Mouse (Mus musculus): ENCODE measurements around the gene Arid1b.

The Arid1b gene

GRCm38 (mm10) chr17:5057286-5057685 is 63.2 kb downstream of the Arid1b start:
- no peak for DNase-seq (ENCODE audit: low spot score)

- peak; percentile 71 for DNase-seq (ENCODE audit: low spot score)
Observed at GRCm38 (mm10) chr17:5057944-5058720, 64.0 kb downstream of the Arid1b start.

GRCm38 (mm10) chr17:5059092-5059601 is 65.0 kb downstream of the Arid1b start:
- DNase-seq (ENCODE audit: low spot score), result no peak

- no peak for DNase-seq (ENCODE audit: low spot score)
Observed at GRCm38 (mm10) chr17:5060515-5061084, 66.5 kb downstream of the Arid1b start.

GRCm38 (mm10) chr17:5061183-5061582 is 67.1 kb downstream of the Arid1b start:
- DNase-seq (ENCODE audit: low spot score), result no peak

DNA sequence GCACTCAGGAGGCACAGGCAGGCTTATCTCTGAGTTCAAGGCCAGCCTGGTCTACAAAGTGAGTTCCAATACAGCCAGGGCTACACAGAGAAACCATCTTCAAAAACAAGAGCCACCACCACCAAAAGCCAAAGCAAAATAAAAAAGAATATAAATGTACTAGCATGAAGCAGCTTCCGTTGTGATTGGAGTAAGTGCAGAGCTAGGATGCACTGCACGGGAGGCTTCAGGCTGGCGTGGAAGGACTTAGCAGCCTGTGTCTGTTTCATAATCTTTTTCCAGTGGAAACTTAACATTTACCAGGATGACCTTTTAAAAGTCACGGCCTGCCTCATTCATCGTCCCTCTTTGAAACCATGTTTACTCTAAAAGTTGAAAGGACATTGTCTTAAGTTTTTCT is 67.5 kb downstream of the Arid1b start:
- no peak for DNase-seq (ENCODE audit: low spot score)

GRCm38 (mm10) chr17:5063471-5064176 is 69.5 kb downstream of the Arid1b start:
- DNase-seq (ENCODE audit: low spot score), result no peak

- DNase-seq (ENCODE audit: low spot score), result no peak
Observed at GRCm38 (mm10) chr17:5064777-5065176, 70.6 kb downstream of the Arid1b start.

DNA sequence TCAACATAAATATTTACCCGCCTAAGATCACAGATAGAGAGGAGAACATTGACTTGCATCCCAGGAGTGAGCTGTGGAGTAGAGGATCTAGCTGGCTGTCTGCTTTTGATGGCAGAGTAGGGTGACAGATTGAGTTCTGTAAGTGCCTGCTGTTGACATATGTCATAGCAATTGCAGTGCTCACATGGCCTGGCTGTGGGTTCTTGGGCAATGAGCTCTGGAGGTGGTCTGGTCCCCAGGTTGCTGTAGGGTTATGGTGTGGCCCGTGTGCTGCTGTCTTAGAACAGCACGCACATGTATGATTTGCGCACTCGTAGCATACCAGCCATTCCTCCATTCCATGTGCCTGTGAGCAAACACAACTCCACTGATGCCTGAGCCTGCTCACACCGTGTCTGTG is 71.1 kb downstream of the Arid1b start:
- no peak for DNase-seq (ENCODE audit: low spot score)

- no peak for DNase-seq (ENCODE audit: low spot score)
Observed at GRCm38 (mm10) chr17:5066835-5067234, 72.7 kb downstream of the Arid1b start.

GRCm38 (mm10) chr17:5067264-5067663 is 73.1 kb downstream of the Arid1b start:
- DNase-seq (ENCODE audit: low spot score), result no peak

DNA sequence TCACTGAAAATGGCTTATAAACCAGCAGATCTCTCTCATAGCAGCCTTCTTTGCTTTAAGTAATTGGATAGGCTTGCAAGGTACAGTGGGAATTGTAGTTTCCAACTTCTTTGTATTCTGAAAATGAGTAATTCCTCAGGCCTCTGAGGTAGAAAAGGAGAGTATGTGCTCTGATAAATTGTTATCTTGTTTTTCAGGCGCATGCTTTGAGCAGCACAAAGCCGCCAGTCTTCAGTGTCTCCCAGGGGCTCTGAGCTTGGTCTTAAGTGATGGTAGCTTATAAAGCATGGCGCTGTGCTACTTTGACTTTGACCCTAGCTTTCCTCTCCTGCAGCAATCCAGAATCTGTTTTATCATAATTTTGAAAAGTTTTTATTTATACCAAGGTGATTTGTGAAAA is 76.3 kb downstream of the Arid1b start:
- DNase-seq (ENCODE audit: low spot score), result no peak

DNA sequence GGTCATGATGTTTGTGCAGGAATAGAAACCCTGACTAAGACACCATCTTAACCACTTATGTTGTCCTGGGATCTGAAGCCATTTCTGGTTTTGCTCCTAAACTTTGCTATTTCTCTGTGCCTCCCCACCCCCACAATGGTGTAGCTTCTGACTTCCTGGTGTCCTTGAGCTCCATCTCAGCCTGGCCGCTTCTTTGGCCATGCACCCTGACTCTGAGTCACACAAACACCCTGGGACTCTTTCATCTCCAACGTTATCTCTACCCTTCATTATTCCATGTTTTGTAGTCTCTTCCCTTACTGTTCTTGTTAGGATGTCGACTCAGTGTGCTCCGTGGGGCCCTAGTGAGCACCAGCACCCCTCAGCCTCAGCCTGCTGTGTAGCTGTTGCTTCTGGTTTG is 78.4 kb downstream of the Arid1b start:
- no peak for DNase-seq (ENCODE audit: low spot score)

DNA sequence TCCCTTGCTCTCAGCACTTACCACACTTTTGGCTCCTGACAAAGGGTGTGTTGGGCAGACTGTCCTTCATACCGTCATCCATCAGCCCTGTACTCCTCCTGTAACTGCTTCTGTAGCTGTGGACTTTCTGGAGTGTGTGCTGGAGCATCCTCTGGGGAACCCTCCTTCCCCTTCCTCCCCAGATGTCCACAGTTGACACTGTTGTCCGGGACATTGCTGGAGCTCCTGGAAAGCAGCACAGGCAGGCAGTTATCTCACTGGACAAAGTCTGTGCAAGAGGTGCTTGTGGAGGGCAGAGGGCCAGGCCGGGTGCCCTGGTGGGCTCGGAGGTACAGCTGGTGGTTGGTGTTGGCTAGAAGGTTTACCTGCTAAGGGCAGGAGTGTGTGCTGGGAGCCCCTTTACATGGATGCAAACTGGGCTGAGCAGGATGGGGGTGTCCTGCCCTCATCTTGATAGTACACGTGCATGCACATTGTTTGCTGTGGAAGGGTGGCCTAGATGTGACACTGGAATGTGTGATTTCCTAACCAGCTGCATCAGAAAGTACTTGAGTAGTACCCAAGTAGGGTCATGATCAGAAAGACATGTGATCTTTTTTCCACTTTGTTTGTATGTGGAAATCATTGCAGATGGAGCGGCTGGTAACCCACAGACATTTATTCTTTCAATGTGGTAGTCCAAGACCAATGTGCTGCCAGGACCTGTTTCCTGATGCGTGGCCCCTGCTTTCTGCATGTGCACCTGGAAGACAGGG is 80.8 kb downstream of the Arid1b start:
- DNase-seq (ENCODE audit: low spot score), result no peak

DNA sequence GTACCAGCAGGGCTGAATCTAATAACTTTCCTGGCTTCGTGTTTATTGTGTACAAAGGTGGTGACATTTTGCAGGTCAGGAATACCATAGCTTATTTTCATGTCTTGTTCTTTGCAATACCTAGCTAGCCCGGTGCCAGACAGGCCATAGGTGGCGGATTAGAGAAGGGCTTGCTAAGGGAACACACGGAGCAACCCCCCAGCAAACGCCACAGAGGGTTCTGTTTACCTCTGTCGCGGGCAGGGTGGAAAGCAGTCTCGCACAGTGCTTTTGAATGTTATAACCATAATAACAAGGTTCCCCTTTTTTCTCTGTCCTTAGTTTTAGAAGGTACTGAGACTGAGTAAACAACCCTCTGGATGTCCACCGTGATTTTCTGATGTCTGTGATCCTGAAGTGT is 83.9 kb downstream of the Arid1b start:
- DNase-seq (ENCODE audit: low spot score), result no peak

GRCm38 (mm10) chr17:5078576-5078975 is 84.4 kb downstream of the Arid1b start:
- no peak for DNase-seq (ENCODE audit: low spot score)

- DNase-seq (ENCODE audit: low spot score), result no peak
Observed at GRCm38 (mm10) chr17:5080884-5081419, 86.8 kb downstream of the Arid1b start.

DNA sequence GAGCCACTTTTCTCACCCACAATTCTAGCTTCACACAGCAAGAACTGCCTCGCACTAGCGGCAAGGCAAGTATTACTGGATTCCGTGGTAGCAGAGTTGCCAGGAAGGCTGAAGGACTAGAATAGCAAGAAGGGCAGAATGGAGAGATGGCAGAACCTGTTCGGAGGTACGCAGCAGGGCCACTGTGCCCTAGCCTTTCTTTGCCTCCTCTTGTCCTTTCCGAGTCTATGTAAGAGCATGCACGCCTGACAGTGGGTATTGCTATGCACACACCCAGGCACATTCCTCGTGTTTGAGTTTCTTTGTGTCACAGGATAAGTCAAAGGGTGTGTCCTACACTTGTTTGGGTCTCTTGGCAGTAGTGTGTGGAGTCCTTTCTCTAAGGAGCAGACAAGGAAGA is 88.1 kb downstream of the Arid1b start:
- DNase-seq (ENCODE audit: low spot score), result no peak

DNA sequence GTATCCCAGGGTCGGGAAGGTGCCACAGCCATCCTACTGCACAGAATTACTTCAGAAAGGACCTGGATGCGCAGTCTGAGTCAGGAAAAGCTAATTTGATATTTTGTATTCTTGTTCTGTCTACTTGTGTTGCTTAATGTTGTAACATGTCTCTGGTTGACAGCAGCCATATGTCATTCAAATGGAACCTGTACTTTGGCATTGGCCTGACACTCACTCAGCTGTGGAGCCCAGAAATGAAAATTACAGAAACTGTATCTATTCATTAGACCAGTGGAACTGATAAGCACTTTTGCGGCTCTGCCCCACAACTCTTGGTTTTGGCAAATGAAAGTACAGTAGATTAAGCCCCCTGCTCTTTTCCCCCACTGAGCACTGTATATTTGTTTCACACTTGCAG is 89.4 kb downstream of the Arid1b start:
- no peak for DNase-seq (ENCODE audit: low spot score)

- DNase-seq (ENCODE audit: low spot score), result no peak
Observed at GRCm38 (mm10) chr17:5084139-5084538, 90.0 kb downstream of the Arid1b start.

DNA sequence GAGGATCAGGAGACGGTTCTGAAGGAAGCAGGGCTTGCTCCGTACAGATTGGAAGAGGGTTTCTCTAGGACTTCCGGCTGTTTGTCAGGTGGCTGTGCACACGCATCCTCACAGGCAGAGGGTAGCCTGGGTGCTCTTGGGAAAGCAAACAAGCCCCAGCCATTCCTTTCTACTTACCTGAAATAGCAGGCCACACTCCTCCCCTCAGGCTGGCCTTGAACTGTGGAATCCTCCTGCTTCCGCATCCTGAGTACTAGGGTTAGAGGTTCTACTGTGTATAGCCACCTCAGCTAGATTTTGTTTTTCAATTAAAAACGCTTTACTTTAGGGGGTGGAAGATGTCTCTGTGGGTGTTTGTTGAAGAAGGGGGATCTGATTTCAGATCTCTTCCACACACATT is 90.9 kb downstream of the Arid1b start:
- DNase-seq (ENCODE audit: low spot score), result no peak

GRCm38 (mm10) chr17:5085942-5086341 is 91.8 kb downstream of the Arid1b start:
- no peak for DNase-seq (ENCODE audit: low spot score)
